Mouse (Mus musculus) heart, postnatal 14 days (tissue): ENCODE measurements around the gene Auts2. TPM values are rescaled to one million over a fixed set of nuclear protein-coding genes. Genes with fewer than 3 reads are reported as not detected.

Experiments
- DNase-seq, 2 experiments: peaks; one replicate each; pipeline ENCODE4 v3.0.0; 2021 to 2022
- intact Hi-C: fragments of 180-260 bp; cut with DNase I; formaldehyde crosslinking; loops from one replicate; pipeline ENCODE4 v1.15.1; 2025
- total RNA-seq, 2 experiments: library from RNA; stranded (reverse); gene quantifications; 2 replicates each; pipeline ENCODE4 v1.2.3; 2021

The Auts2 gene
- total RNA-seq, 2 experiments from 2014 or later, result 43.1 to 47.3 TPM

DNA sequence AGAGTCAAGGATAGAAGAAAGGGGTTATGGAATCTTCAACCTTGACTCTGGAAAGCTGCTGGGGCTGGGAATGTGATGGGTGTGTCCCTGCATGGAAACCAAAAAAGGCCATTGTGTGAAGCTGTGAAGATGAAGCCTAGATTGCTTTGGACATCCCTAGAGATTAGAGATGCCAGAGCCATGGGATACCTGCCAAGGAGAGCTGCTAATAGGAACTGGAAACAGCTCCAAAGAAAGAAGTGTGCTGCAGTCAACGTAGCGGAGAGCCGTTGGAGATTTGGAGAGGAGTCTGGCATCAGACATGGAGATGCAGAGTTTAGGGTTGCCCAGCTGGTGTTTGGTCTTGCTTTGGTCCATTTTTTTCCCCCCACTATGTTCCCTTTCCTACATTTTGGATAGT is 656.5 kb downstream of the Auts2 start:
- no peak for DNase-seq
- intact Hi-C loops, result no loop called here

DNA sequence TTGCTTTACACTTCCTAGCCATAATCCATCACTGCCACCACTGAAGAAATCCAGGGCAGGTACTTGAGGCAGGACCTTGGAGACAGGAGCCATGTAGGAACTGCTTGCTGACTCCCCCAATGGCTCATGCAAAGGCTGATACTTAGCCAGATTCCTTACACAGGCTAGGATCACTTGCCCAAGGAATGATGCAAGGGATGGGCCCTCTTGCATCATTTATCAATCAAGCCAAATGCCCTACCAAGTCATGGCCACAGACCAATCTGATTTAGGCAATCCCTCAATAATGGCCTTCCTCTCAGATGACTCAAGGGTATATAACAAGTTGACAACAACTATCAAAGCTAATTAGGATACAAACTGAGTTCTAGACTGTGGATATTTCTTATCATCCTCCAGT is 666.6 kb downstream of the Auts2 start:
- DNase-seq, result no peak
- intact Hi-C loops, result no loop called here

DNA sequence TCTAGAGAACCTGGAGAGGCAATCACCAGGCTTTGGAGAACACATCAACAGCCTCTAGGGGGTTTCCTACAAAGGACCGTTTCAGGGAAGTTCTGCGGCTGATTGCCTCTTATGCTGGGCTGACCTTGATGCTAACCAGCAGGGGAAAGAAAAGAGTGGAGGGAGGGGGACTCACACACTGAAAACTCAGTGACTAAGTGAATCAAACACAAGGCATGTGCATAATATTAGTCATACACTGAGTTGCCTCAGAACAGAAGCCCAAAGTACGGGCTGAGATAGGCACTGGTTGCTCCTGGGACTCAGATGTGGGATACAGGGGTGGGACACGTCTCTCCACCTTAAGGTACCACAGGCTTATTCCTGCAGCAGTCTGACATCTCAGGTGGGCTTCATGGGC is 667.2 kb downstream of the Auts2 start:
- intact Hi-C loops, result no loop called here
- DNase-seq, result no peak

DNA sequence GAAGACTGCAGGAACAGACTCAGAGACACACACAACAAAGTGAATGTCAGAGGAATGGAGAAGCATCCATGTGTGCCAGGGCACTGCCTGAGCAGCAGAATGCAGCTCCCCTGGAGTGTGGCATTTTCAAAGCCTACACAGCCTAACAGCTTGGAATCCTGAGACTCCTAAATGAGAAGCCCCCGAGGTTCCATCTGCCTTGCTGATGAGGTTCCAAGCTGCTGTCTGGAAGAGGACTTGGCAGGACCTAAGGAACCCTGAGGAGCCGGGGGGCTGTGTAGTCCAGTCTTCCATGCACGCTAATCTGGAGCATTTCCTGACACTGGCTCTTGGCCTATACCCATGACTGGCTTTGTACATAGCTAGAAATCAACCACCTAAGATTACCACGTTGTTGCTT is 670.0 kb downstream of the Auts2 start:
- DNase-seq, result no peak
- intact Hi-C loops, result no loop called here

DNA sequence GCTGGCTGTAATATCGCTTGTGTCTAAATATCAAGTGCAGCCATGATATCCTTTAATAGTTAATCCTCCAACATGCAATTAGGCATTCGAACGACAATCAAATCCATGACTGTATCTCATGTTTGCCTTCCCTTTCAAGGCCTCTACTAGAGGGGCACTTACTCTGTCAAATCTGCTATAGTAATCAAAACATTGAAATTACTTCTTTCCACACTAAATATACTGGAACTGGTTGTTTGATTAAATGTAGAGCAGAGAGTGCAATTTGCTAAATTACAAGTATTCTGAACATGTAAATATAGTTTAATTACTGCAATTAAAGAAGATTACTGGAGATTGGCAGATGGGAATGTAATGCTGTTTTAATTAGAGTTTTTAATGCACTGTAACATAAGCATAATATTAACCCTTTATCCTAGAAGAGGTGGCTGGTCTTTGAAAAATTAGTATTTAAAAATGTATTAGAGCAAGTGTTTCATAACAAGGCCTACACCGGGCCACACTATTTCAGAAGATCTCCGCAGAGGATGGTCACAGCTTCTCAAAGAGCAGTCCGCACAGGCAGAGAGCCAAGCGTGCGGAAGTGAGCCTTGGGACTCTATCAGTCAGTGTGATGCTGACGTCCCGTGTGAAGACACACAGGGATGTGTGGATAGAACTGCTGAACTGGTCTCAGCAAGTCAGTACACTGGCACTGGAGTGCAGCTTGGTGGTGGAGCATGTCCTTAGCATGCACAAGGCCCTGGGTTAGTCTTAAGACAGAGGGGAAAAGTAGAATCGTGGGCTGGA is 673.2 kb downstream of the Auts2 start:
- intact Hi-C loops, result no loop called here
- no peak for DNase-seq

DNA sequence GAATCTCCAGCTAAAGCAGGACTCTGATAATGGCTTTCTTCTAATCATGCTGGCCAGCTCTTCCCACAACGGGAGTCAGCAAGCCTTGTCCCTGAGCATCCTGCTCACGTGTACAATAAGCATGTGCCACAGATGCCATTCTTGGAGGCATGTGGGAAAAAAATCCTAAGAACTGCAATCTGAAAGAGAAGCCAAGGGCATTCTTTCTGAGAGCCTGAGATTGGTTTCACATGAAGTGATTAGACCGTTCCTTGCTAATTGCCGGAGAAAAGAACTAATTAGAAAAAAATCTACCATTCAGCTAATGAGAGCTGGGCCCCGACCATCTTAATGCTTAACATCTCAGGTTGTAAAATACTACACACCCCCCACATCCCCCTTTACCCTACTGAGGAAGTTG is 677.9 kb downstream of the Auts2 start:
- DNase-seq, result no peak
- intact Hi-C loops, result no loop called here

DNA sequence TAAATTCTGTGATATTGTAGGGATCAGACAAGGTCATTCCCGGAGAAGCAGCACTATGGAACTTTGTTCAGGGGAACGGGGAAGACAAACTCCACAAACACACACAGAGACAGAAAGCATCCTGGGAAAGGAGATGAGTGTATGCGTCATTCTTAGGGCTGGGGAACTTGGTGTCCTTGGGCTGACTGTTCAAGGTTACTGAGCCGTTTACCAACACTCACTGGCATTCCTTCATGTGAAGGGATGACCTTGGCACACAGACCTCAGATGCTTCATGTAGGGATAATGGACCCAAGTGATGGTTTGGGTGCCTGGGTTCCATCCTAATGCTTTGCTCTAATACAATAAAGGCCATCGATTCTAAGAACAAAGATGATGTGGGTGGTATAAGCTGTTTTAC is 685.2 kb downstream of the Auts2 start:
- no peak for DNase-seq
- intact Hi-C loops, result no loop called here

DNA sequence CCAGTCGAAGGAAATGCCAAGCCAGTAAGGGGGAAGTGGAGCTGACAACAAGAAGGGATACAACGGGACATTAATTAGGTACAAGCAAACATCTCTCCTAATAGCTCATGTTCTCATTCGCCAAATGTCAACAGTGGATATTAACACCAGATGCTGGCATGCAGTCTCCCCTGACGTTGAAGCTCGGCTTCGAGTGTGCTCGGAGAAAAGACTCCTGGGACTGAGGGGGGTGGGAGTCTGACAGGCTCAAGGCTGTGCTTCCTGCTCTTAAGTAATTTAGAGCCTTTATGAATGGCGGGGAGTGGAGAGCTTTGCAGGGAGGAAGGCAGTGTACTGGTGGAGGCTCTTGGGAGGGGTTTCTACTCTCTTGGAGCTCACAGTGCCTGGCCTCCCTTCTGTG is 687.8 kb downstream of the Auts2 start:
- intact Hi-C loops, result no loop called here
- peak; percentile 46 to 58 for DNase-seq

DNA sequence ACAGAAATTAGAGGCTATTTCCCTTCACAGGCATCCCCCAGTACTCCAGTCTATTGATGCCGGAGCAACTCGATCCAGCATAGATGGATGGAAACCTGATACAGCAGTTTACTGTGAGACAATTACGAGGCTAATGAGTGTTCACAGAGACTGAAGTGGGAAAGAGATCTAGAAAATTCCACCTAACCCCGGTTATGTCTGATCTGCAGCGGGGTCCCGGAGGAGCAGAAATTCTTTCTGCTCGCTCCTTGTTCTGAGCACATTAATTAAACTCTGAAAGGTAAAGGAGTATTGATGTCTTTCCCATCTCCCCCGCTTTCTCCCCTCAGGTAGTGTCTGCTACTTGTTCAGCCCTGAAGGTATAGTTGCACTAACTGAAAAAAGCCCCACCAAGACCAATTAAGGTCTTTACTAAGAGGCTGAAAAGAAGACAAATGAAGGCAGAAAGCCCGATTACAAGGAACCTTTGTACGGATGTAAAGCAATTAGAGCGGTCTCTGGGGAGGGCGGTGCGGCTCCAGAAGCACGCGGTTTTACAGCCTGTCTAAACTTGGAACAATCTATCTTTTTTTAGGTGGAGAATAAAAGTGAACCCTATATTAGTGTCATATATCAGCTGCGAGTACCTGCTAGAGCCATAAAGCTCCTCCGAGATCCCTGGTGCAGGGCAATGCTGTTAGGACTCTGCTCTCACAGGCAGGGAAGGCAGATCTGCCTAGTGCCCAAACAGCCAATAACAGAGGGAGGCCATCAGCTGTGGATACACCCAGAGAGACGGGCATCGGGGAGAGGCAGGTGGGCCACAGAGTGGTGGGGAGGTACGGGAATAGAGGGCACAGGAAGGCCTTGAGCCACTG is 691.3 kb downstream of the Auts2 start:
- intact Hi-C loops, result no loop called here
- DNase-seq, result no peak

DNA sequence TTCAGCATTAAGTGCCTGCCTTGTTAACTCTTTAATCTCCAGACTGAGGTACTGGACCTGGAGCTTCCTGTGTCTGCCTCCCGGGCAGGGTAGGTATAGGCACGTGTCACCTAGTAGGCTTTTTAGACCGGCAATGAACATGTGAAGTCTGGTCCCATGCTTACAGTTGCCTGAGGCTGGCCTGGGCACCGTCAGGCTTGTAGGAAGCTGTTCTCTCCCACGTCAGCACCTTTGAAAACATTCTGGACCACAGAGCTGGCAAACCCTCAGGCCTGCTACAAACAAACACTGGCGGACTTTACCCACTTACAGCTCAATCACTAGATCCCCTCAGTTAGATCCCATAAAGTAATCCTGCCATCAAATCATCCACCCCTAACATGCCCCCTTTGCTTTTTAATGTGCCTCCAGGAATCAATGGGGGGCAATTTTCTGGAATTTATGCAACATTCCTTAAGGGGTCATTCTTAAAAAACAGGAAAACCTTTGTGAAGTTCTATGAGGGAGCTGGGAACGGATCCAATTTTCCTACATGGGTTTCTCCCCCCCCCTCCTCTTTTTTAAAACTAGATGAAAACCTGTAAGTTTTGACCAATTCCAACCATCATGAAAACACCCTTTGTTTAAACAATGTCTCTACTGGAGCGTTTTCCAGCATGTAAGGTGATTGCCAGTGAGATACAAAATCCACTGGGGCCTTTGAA is 692.4 kb downstream of the Auts2 start:
- intact Hi-C loops, result no loop called here
- DNase-seq, result no peak

DNA sequence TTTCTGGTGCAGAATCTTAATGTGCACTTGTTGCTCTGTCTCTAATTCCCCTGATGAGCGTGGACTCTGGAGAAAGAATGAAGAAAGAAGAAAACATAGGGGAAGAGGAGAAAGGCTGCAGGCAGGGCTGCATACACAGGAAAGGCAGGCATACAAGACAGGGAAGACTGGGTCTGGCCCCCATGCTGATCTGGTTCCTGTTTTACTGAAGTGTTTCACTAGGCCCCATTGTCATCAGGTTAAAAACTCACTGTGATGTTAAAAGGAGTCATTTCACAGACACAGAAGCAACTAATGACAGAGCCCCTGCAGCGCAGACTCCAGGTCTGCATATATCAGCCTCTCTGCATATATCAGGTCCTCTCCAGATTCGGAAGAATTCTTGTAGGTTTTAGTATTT is 693.5 kb downstream of the Auts2 start:
- intact Hi-C loops, result no loop called here
- no peak for DNase-seq

DNA sequence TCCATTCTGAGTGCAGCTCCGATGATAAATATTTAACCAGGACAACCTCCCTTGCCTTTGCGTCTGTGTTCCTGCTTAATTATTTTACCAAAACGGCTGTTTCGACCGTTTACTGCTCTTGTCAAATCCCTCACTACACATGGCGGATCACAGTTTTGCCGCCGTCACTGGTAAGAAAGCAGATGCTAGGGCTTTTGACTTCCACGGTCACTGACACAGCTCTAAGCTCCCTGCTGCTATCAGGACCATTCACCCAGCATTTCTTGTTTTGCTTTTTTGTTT is 698.7 kb downstream of the Auts2 start:
- intact Hi-C loops, result no loop called here
- DNase-seq, result no peak

DNA sequence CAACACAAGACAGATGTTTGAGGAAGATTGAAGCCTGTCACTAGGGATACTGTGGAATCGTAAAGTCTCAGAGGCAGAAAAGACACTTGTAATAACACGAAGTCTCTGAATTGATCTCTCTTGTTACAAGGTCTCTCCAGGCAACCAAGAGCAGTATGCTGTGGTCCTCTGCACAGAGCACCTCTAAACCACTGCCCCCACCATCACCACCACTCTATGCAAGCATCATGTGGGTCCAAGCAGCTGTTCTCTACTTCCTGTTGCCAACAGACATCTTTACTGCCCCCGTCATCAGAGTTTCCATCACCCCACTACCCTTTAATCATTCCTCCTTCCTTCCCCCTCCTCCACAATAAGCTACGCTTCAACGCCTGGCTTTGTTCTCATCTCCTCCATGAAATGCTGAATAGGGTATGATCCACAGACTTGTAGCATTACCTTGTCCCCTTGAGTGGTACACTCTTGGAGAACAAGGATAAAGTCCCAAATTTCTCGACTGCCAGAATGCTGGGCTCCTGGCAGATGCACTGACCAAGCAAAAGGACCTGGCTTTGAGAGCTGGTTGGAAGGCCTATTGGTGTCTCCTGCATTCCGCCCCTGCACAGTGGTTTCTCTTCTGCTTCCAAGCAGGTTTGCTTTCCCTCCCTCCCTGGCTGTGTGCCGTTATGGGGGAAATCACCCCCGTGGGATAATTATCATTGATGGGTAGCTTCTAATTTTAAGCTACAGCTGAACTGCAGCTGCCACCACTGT is 699.2 kb downstream of the Auts2 start:
- intact Hi-C loops, result no loop called here
- no peak for DNase-seq

DNA sequence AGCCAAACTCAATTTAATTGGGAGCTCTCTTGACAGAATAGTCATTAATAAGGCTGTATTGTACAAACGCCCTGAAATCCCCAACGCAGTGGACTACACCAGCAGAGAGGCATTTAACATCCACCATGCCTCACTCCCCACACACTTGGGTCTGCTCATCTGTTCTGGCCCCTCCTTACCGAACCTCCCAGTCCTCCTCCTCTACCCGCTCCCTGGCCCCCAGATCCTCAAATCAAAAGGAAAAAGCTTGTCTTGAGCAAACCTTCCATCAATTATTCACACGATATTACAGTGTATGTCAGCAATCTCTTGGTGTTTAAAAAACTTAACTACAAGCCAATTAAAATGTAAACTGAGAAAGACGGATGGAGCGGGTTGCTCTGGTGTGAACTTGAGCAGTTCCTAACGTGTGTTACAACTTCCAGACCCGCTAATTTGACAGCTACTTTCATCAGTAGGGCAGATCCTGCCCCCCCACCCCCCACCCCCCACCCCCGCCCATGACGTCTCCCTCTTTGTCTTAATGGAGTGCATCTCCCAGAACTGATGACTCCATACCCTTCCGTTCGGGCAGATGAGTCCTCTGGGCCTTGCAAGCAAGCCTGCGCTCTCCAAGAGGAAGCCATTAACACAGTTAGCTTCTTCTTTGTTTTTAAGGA is 703.4 kb downstream of the Auts2 start:
- intact Hi-C loops, result no loop called here
- DNase-seq, result no peak

DNA sequence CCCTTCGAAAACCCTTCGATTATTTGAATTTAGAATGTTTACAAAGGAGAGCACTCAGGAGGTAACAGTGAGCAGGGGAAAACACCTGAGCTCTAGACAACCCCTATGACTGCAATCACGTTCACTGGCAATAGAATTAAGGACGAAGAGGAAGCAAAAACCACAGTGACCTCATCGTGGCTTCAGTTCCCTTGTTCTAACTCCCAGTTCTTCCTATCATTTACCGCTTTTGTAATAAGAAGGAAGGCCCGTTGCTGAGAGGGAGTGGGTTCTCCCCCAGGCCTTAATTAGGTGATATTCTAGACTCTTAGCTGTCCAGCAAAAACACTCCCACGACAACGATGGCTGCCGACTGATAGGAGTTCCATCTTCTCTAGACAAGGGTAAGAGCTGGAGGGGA is 704.1 kb downstream of the Auts2 start:
- no peak for DNase-seq
- intact Hi-C loops, result no loop called here

DNA sequence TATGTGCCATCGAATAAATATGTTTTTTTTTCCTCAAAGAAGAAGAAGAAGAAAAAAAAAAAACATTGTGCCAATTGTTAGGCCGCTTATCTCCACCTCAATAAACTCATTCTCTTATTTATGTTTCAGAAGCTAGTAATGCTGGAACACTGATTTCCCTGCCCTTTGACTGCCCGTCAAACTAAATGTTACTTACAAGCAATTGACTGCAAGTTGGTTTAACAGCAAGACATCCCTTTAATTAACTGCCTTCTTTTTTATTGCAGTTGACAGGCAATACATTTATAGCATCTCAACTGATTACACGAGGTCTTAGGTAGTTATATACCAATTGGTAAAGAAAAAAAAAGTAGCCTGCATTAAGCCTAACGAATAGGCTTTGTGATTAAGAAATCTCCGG is 705.1 kb downstream of the Auts2 start:
- no peak for DNase-seq
- intact Hi-C loops, result no loop called here

DNA sequence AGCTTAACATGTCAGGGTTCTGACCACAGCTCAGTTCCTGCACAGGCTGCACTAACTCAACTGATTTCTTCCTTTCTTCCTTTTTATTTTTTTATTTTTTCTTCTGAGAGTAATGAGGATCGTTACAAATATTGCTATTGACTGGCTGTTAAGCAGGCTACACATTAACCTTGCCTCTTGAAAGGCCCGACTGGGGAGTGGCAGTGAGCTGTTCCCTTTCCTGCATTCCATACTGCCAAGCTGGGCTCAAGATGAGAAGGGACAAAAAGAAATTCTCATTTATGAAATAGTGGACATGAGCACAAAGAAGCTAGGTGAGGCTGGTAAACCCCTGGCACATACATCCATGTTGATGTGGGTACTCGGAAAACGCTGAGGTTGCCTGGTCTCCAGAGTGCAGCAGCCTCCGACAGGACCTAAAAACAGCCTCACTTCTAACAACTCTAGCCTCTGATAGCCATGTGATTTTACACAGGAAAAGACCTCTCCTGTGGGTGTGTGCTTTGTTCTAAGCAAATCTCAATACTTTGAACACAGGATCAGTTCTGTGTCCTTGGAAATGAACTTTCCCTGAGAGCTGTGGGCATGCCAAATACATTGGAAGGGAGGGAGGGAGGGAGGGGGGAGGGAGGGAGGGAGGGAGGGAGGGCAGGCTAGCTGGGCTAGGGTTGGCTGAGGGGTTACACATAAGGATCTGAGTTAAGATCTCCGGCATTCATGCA is 707.0 kb downstream of the Auts2 start:
- intact Hi-C loops, result no loop called here
- DNase-seq, result no peak

DNA sequence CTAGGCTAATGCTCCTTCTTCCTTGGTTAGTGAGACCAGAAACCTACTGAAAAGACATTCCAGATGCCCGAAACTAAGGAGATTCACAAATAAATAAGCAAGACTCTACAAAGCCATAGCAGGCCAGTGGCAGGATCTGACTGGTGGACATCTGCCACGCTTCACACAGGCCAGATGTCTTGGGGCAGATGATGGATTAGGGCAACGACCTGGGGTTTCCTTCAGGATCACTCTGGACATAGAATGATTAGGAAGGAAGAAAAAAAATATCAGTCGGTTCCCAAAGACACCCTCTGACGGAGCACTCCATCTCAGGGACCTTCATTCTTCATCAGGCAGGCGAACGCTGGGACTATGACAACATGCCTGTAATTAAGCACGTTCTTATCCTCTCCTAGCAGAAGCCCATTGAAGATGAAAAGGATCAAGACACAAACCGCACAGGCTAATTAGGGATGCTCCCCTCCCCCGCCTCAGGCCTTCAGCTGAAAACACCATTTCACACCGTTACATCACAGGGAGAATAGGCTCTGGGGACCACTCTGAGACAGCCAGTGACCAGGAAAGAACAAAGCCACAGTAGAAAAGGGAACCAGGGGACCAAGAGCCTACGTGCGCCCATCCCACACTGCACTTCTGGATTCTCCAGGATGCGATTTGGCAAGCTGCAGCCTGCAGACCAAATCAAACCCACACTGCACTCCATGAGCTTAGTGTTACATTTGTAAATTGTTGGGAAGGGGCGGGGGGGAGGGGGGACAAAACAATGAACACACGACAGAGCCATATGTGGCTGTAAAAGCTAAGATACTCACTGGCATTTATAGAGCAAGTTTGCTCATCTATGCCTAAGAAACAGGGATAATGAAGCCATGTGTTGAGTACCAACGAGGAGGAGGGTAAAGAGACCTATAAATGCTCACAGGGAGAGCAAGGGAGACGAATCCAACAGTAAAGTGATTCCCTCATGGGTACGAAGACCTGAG is 710.0 kb downstream of the Auts2 start:
- intact Hi-C loops, result no loop called here
- no peak for DNase-seq

DNA sequence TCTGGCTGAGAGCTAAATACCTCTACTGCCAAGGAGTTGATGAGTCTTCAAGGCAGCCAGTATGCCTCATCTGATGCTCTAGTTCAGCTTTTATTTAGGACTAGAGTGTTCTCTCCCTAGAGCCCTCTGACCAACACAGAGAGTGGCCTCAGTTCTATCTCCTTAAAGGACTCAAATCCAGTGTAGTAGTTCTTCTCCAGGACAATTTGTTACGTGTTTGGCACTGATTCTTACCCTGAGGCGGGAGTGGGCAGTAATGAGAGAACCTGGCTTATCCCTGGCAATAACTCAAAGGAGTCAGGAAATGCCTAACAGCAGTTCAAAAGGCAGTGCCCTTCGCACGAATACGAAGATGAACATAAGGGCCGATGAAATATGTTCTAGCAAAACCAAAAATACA is 713.0 kb downstream of the Auts2 start:
- DNase-seq, result no peak
- intact Hi-C loops, result no loop called here
